Mouse (Mus musculus) limb, embryonic 10.5 days (tissue): ENCODE results near the gene Phf19. TPM values are rescaled to one million over a fixed set of nuclear protein-coding genes. Genes with fewer than 3 reads are reported as not detected.
A peak's percentile ranks its signal among the peaks of the same experiment; 100 is the strongest.

Experiments used
- DNase-seq: peaks from one replicate; pipeline ENCODE4 v3.0.0-alpha.2; 2017; ENCODE audit warnings: low spot score
- H3K27ac ChIP-seq: fragments of 300-500 bp; sonication (generic); 2 replicates; pipeline ENCODE4 v1.5.1; 2016; ENCODE audit warnings: mild to moderate bottlenecking
- H3K27me3 ChIP-seq: fragments of 300-500 bp; sonication (generic); 2 replicates; pipeline ENCODE4 v1.6.1; 2016; ENCODE audit warnings: low read depth, mild to moderate bottlenecking; ENCODE audit not compliant: poor library complexity, severe bottlenecking
- H3K36me3 ChIP-seq: fragments of 300-500 bp; sonication (generic); 2 replicates; pipeline ENCODE4 v1.6.1; 2016; ENCODE audit warnings: mild to moderate bottlenecking, moderate library complexity
- H3K4me1 ChIP-seq: fragments of 300-500 bp; sonication (generic); 2 replicates; pipeline ENCODE4 v1.6.1; 2016
- H3K4me3 ChIP-seq: fragments of 300-500 bp; sonication (generic); 2 replicates; pipeline ENCODE4 v1.5.1; 2016; ENCODE audit warnings: mild to moderate bottlenecking, moderate library complexity
- H3K9me3 ChIP-seq: fragments of 300-500 bp; sonication (generic); replicated peaks from 2 replicates; pipeline ENCODE4 v1.6.1; 2016; ENCODE audit warnings: mild to moderate bottlenecking
- WGBS: fragments of 180-500 bp; shearing (Covaris S2); methylation state at CpG from one replicate; pipeline ENCODE4 v1.1.7; 2016; 5-methylcytosine and 5-hydroxymethylcytosine counted together
- polyA plus RNA-seq: library from polyadenylated mRNA; unstranded; fragments of >200 nt; fragmentation: Nextera tagmentation; extraction: Ambion mirVana; gene quantifications from 2 replicates; pipeline ENCODE4 v1.2.1, GENCODE M21; 2016

The Phf19 gene
- polyA plus RNA-seq, 1 experiment from 2014 or later: 0.50 TPM

- H3K9me3 ChIP-seq: no peaks in the 10 kb centered on the region
- H3K4me1 ChIP-seq: peaks cover 21% of the 10 kb centered on the region
- H3K27ac ChIP-seq: no peak overlapping the region
- DNase-seq: no peak
- peaks cover 16% of the 10 kb centered on the region for H3K27me3 ChIP-seq
- 89% methylated on average over 6 of the region's 6 CpGs for WGBS
- no peak overlapping the region for H3K4me3 ChIP-seq
- H3K36me3 ChIP-seq: no peaks in the 10 kb centered on the region
Measured at GRCm38 (mm10) chr2:34902731-34903130, 11.1 kb downstream of the Phf19 start.

- 72% methylated on average over 4 of the region's 4 CpGs for WGBS
- H3K36me3 ChIP-seq: no peaks in the 10 kb centered on the region
- peaks cover 14% of the 10 kb centered on the region for H3K27me3 ChIP-seq
- no peak for DNase-seq
- H3K4me1 ChIP-seq: peaks cover 25% of the 10 kb centered on the region
- H3K4me3 ChIP-seq: no peak overlapping the region
- no peaks in the 10 kb centered on the region for H3K9me3 ChIP-seq
- no peak overlapping the region for H3K27ac ChIP-seq
Measured at GRCm38 (mm10) chr2:34901726-34902125, 12.1 kb downstream of the Phf19 start.

GRCm38 (mm10) chr2:34900412-34900811 lies 13.4 kb downstream of the Phf19 start:
- H3K4me3 ChIP-seq: no peak overlapping the region
- no peak for DNase-seq
- no peaks in the 10 kb centered on the region for H3K36me3 ChIP-seq
- H3K9me3 ChIP-seq: no peaks in the 10 kb centered on the region
- 78% methylated on average over 1 of the region's 1 CpGs for WGBS
- peaks cover 8% of the 10 kb centered on the region for H3K27me3 ChIP-seq
- H3K4me1 ChIP-seq: peaks cover 26% of the 10 kb centered on the region
- H3K27ac ChIP-seq: no peak overlapping the region

DNA sequence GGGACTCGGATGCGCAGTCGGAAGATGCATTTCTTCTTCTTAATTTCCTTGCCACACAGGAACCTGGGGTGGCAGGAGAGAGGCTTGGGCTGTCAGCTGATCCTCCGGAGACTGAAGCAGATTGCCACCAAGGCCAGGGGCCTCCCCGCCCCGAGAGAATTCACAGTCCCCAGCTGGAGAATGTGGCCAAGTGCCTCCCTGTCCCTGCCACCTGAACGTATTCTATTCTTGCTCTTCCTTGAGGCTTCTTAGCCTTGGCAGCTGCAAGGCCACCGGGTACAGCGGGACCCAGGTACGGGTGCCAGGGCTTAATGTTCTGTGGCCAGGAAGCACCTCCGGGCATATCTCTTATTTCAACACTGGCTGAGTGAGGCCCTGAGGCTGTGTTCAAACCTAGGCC lies 14.1 kb downstream of the Phf19 start:
- Histone ChIP-seq H3K4me1 (peaks cover 18% of the 10 kb centered on the region), H3K9me3 (no peaks in the 10 kb centered on the region), H3K36me3 (no peaks in the 10 kb centered on the region), H3K4me3 (no peak overlapping the region), H3K27ac (no peak overlapping the region), H3K27me3 (peaks cover 8% of the 10 kb centered on the region)
- 82% methylated on average over 11 of the region's 11 CpGs for WGBS
- no peak for DNase-seq

GRCm38 (mm10) chr2:34897820-34898219 lies 16.0 kb downstream of the Phf19 start:
- 0 out of 2 replicates have a peak, but pooled peaks cover 9% of the 10 kb centered on the region for H3K4me1 ChIP-seq
- peak; percentile 43 for DNase-seq
- no peaks in the 10 kb centered on the region for H3K36me3 ChIP-seq
- WGBS: 24% methylated on average over 10 of the region's 10 CpGs
- no peak overlapping the region for H3K27ac ChIP-seq
- peaks cover 8% of the 10 kb centered on the region for H3K27me3 ChIP-seq
- H3K4me3 ChIP-seq: no peak overlapping the region
- H3K9me3 ChIP-seq: no peaks in the 10 kb centered on the region

DNA sequence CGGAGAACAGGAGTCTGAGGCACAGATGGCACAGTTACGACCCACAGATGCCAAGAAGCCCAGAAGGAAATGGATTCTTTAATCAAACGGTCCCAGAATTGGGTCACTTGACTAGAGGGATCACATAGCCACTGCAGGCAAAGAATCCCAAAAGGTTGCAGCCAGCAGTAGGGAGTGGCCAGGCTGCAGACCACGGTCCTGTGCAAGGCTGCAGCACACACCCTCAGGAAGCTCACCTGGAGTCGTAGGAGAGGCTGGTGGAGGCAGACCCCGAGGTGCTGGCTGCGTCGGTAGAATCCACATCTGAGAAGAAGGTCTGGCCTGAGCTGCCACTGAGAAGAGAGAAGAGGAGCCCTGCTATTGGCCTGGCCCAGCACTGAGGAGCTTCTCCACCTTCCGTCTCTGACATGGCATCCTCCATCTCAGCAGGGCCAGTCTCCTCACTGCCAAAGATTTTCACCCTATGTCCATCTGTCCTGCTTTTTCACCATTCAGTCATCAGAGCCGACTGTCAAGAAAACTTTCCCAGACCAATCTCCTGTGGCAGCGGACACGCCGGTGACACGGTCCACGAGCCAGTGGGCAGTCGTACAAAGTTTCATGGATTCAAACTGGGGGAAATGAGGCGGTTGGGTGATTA lies 16.9 kb downstream of the Phf19 start:
- H3K4me3 ChIP-seq: no peak overlapping the region
- no peaks in the 10 kb centered on the region for H3K36me3 ChIP-seq
- peaks cover 8% of the 10 kb centered on the region for H3K27me3 ChIP-seq
- H3K4me1 ChIP-seq: 0 out of 2 replicates have a peak, but pooled peaks cover 9% of the 10 kb centered on the region
- no peaks in the 10 kb centered on the region for H3K9me3 ChIP-seq
- WGBS: 83% methylated on average over 17 of the region's 17 CpGs
- no peak overlapping the region for H3K27ac ChIP-seq
- DNase-seq: no peak

DNA sequence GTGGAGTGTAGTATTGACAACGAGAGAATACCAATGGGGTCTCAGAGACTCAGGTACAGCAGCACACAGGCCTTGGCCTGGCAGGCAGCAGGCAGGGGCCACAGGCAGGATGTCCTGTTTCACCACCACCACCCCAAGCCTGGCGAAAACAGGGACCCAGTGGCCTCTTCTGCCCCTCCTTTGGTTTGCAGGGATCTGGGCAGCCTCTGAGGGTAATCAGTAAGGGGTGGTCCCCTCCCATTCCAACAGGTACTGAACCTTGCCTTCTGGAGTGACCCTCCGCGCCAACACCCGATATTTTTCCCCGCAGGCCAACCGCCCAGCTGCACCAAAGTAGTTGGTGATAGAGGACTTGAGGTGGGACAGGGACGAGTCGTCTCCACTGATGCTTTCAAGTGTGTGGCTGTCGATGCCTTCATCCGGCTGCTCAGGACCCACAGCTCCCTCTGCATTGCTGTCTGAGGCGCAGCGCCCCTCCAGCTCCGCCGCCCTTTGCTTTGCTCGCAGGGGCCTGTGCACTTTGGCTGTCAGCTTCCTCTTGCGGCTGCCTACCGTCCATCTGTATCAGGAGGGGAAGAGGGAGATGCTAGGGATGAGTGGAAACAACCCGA lies 18.2 kb downstream of the Phf19 start:
- H3K27me3 ChIP-seq: peaks cover 8% of the 10 kb centered on the region
- no peaks in the 10 kb centered on the region for H3K9me3 ChIP-seq
- no peaks in the 10 kb centered on the region for H3K36me3 ChIP-seq
- H3K4me3 ChIP-seq: no peak overlapping the region
- H3K4me1 ChIP-seq: 0 out of 2 replicates have a peak, but pooled peaks cover 9% of the 10 kb centered on the region
- 80% methylated on average over 19 of the region's 19 CpGs for WGBS
- DNase-seq: no peak
- H3K27ac ChIP-seq: no peak overlapping the region

DNA sequence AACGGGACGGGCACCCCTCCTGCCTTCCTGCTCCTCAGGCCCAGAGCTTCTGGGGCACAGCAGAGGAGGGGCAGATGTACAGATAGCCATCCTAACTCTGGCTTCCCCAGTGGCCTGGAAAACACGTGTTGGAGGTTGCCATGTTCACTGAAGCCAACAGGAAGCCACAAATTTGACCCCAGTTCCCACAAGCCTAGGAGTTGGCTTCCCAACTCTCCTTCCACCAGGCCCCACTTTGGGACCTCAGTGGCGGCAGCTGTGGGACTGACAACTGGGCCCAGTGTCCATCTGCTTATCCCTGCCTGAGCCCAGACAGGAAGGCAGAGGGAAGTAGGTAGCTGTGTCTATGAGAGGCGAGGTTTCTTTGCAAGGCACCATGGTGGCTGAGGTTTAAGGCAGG lies 19.9 kb downstream of the Phf19 start:
- H3K27me3 ChIP-seq: peaks cover 8% of the 10 kb centered on the region
- no peaks in the 10 kb centered on the region for H3K9me3 ChIP-seq
- no peak overlapping the region for H3K4me3 ChIP-seq
- no peak for DNase-seq
- no peaks in the 10 kb centered on the region for H3K36me3 ChIP-seq
- H3K4me1 ChIP-seq: 0 out of 2 replicates have a peak, but pooled peaks cover 9% of the 10 kb centered on the region
- H3K27ac ChIP-seq: no peak overlapping the region
- 73% methylated on average over 5 of the region's 5 CpGs for WGBS

DNA sequence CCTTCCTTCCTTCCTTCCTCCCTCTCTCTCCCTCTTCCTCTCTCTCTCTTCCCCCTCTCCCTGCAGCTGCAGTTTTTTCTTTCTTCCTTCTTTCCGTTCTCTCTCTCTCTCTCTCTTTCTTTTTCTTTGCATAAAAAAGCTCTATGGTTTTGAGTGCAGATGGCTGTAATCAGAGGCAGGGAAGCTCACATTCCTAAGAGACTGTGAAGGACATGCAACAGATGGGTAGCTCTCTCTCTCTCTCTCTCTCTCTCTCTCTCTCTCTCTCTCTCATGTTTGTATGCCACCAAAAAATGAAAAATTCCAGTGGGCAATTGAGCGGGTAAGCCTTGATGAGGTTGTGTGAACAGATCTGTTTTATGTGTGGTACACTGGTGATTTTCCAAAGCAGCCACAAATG lies 29.6 kb downstream of the Phf19 start:
- Histone ChIP-seq H3K27me3 (peaks cover 12% of the 10 kb centered on the region; the same call in 1 of the 2 replicates), H3K9me3 (no peaks in the 10 kb centered on the region), H3K4me1 (no peaks in the 10 kb centered on the region), H3K36me3 (no peaks in the 10 kb centered on the region), H3K4me3 (no peak overlapping the region), H3K27ac (no peak overlapping the region)
- 83% methylated on average over 2 of the region's 2 CpGs for WGBS
- DNase-seq: no peak

- no peaks in the 10 kb centered on the region for H3K36me3 ChIP-seq
- WGBS: 61% methylated on average over 5 of the region's 5 CpGs
- no peak for DNase-seq
- H3K4me3 ChIP-seq: no peak overlapping the region
- H3K27ac ChIP-seq: no peak overlapping the region
- peaks cover 12% of the 10 kb centered on the region; the same call in 1 of the 2 replicates for H3K27me3 ChIP-seq
- H3K9me3 ChIP-seq: no peaks in the 10 kb centered on the region
- H3K4me1 ChIP-seq: no peaks in the 10 kb centered on the region
Measured at GRCm38 (mm10) chr2:34883190-34883589, 30.6 kb downstream of the Phf19 start.

GRCm38 (mm10) chr2:34882757-34883156 lies 31.1 kb downstream of the Phf19 start:
- Histone ChIP-seq H3K9me3 (no peaks in the 10 kb centered on the region), H3K4me1 (no peaks in the 10 kb centered on the region)
- WGBS: 94% methylated on average over 2 of the region's 2 CpGs

DNA sequence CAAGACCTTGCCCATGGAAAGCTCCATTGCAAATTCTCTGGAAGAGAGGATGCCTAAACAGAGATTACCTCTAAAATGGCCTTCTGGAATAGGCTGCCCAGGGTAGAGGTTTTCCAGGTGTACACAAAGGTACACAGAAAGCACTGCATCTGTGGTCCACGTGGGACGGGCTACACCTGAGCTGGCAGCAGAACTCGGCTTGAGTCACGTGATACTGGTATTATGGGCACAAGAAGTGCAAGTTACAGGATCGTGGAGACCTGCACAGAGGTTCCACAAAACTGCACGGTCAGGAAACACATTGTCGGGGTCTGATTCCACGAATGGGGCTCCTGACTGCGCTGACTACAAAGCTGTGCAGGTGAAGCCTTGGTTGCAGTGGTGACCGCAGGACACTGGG lies 33.8 kb downstream of the Phf19 start:
- Histone ChIP-seq H3K27ac (no peak overlapping the region), H3K27me3 (peaks cover 35% of the 10 kb centered on the region), H3K9me3 (no peaks in the 10 kb centered on the region), H3K4me1 (no peaks in the 10 kb centered on the region), H3K36me3 (no peaks in the 10 kb centered on the region), H3K4me3 (no peak overlapping the region)
- WGBS: 90% methylated on average over 10 of the region's 10 CpGs
- DNase-seq: no peak

More at GRCm38 (mm10) chr2:34882757-34883156, 31.1 kb downstream of the Phf19 start:
- Histone ChIP-seq H3K4me3 (no peak overlapping the region), H3K27ac (no peak overlapping the region), H3K36me3 (no peaks in the 10 kb centered on the region), H3K27me3 (peaks cover 13% of the 10 kb centered on the region; the same call in 1 of the 2 replicates)
- DNase-seq: no peak

DNA sequence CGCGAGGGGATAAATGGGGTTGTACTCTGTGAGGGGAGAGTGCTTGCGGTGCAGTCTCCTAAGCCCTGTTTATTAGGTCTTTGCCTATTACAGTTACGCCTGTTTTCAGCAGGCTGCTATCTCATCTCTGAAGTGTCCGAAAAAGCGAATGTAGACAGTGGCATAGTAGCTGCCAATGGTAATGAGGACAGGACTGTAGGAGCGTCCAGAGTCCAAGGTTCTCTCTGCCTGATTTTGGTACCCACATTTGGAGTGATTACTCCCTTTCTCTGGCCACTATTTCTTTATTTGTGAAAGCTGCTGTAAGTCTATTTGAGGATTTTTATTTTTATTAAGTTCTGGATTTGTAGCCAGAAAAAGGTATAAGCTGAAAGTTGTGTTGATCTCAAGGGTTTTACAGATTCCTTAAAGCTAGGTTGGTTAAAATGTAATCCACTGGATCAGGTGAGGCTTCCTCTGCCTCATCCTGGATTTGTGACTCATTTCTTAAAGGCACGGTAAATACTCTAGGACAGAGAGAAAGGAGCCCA lies 38.9 kb downstream of the Phf19 start, which contains the start of gene Psmd5:
Gene Psmd5, minus strand, starts transcription at position 153 of the 530 bp plus-strand sequence.
- peak within 1 kb of the TSS; percentile 23 for H3K4me3 ChIP-seq

More for the DNA sequence above, 38.9 kb downstream of the Phf19 start, which contains the start of gene Psmd5:
- Histone ChIP-seq H3K36me3 (no peaks in the 10 kb centered on the region), H3K27ac (no peak within 1 kb of the TSS), H3K27me3 (peaks cover 53% of the 10 kb centered on the region), H3K9me3 (no peaks in the 10 kb centered on the region), H3K4me1 (peaks cover 16% of the 10 kb centered on the region)
- 13% methylated on average over 8 of the region's 8 CpGs for WGBS
- no peak for DNase-seq
